In the genomic region with DNA sequence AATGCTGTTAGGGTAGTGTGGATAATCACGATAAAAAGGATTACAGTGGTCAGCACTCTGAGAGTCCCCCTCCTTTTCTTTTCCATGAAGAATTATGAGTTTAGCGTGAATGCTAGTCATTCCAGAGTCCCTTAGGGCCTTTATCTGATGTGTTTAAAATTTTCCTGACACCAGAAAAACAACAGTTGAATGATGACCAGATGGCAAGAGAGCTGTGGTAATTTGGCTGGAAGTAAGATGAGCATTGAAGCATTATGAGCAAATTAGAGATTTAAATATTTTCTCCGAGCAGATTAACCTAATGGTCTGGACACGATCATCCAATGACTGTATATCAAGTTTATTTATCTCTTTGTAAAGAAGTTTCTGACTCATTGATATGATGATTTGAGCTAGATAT, we compare ENCODE assay signal across 28 mouse cellular contexts.
DNase-seq lines count a peak whose midpoint lies in the region; ATAC-seq and TF ChIP-seq lines count a peak whose summit lies in the region.
"Had no signal": no experiment of that assay in that cellular context is flagged by ENCODE, and none has a peak within 500 bp of the region (broad histone marks: within the 10 kb centered on the region; RNA-seq: fewer than 3 reads in every experiment).

No protein-coding gene starts in this region.

- no peak overlapping the region for H3K27ac ChIP-seq in forebrain, embryonic 13.5 days
- no peak overlapping the region for H3K27ac ChIP-seq in forebrain, embryonic 12.5 days
- no peak overlapping the region for H3K27ac ChIP-seq in hindbrain, postnatal 0 days
- no peak overlapping the region for H3K27ac ChIP-seq in hindbrain, embryonic 10.5 days
- no peak overlapping the region for H3K27ac ChIP-seq in midbrain, postnatal 0 days (ENCODE audit: low read depth, low read length)
- H3K27ac ChIP-seq in midbrain, embryonic 16.5 days (ENCODE audit: low read length): no peak overlapping the region
- H3K27ac ChIP-seq: embryonic facial prominence, embryonic 13.5 days; forebrain, embryonic 10.5 days; heart, adult 2 months; limb, embryonic 12.5 days; liver, embryonic 15.5 days; lung, embryonic 15.5 days; neural tube, embryonic 15.5 days; stomach, postnatal 0 days had no signal

- 0 out of 2 replicates have a peak, but pooled peaks have one; percentile 36 for ATAC-seq in forebrain, embryonic 13.5 days
- ATAC-seq in forebrain, embryonic 12.5 days (ENCODE audit: low FRiP score): no peak
- peak; percentile 56 for ATAC-seq in hindbrain, postnatal 0 days
- ATAC-seq in midbrain, postnatal 0 days (ENCODE audit: low FRiP score): no peak
- no peak for ATAC-seq in midbrain, embryonic 16.5 days
- ATAC-seq: intestine, postnatal 0 days; Patski had no signal

- H3K9ac ChIP-seq in forebrain, embryonic 13.5 days: no peak overlapping the region
- no peak overlapping the region for H3K9ac ChIP-seq in forebrain, embryonic 12.5 days
- no peak overlapping the region for H3K9ac ChIP-seq in hindbrain, postnatal 0 days (replicated peaks; ENCODE audit: low read length)
- H3K9ac ChIP-seq in midbrain, postnatal 0 days (replicated peaks; ENCODE audit: low read length, poor library complexity, severe bottlenecking): no peak overlapping the region
- H3K9ac ChIP-seq in midbrain, embryonic 16.5 days (ENCODE audit: low read depth, low read length): no peak overlapping the region
- H3K9ac ChIP-seq: embryonic facial prominence, embryonic 13.5 days; heart, embryonic 12.5 days; limb, embryonic 12.5 days; liver, embryonic 15.5 days; lung, embryonic 15.5 days; neural tube, embryonic 15.5 days had no signal

- peak; percentile 56 for DNase-seq in hindbrain, postnatal 0 days (ENCODE audit: low spot score)
- DNase-seq in hindbrain, embryonic 10.5 days (ENCODE audit: low spot score): no peak
- DNase-seq in midbrain, postnatal 0 days (ENCODE audit: low spot score): peak; percentile 61
- DNase-seq in ovary, adult 18-20 months (ENCODE audit: low spot score): no peak
- DNase-seq: adrenal gland, postnatal 10 days; cerebellum, adult 11 months; cerebellum, adult 9-11 months; heart, adult 2 months; heart, postnatal 4 days; kidney, adult 9 months; kidney, postnatal 10 days; right cerebral cortex, postnatal 4 days; thymus, adult 18-20 months; thymus, postnatal 25 days had no signal

- no peak overlapping the region for H3K4me3 ChIP-seq in forebrain, embryonic 13.5 days
- H3K4me3 ChIP-seq in forebrain, embryonic 12.5 days (replicated peaks): no peak overlapping the region
- H3K4me3 ChIP-seq in hindbrain, postnatal 0 days (ENCODE audit: low read length): no peak overlapping the region
- H3K4me3 ChIP-seq in hindbrain, embryonic 10.5 days: no peak overlapping the region
- H3K4me3 ChIP-seq in midbrain, postnatal 0 days (ENCODE audit: low read depth, low read length): no peak overlapping the region
- H3K4me3 ChIP-seq in midbrain, embryonic 16.5 days (ENCODE audit: low read depth, low read length): no peak overlapping the region
- H3K4me3 ChIP-seq: embryonic facial prominence, embryonic 13.5 days; forebrain, embryonic 10.5 days; heart, adult 2 months; heart, embryonic 12.5 days; limb, embryonic 12.5 days; liver, embryonic 15.5 days; lung, embryonic 15.5 days; neural tube, embryonic 15.5 days had no signal

- no peaks in the 10 kb centered on the region for H3K36me3 ChIP-seq in forebrain, embryonic 13.5 days (ENCODE audit: poor library complexity, severe bottlenecking)
- no peaks in the 10 kb centered on the region for H3K36me3 ChIP-seq in forebrain, embryonic 12.5 days (replicated peaks)
- H3K36me3 ChIP-seq in hindbrain, postnatal 0 days (ENCODE audit: insufficient read depth, low read length): no peaks in the 10 kb centered on the region
- no peaks in the 10 kb centered on the region for H3K36me3 ChIP-seq in hindbrain, embryonic 10.5 days
- H3K36me3 ChIP-seq in midbrain, postnatal 0 days (ENCODE audit: insufficient read depth, low read length): no peaks in the 10 kb centered on the region
- no peaks in the 10 kb centered on the region for H3K36me3 ChIP-seq in midbrain, embryonic 16.5 days (ENCODE audit: control insufficient read depth, insufficient read depth, low read length)
- H3K36me3 ChIP-seq: embryonic facial prominence, embryonic 13.5 days; forebrain, embryonic 10.5 days; G1E; heart, embryonic 12.5 days; limb, embryonic 12.5 days; liver, embryonic 15.5 days; lung, embryonic 15.5 days; neural tube, embryonic 15.5 days had no signal

- WGBS in forebrain, embryonic 13.5 days: 45% methylated on average over 4 of the region's 4 CpGs
- WGBS in forebrain, embryonic 12.5 days: 61% methylated on average over 4 of the region's 4 CpGs
- whole genome bisulfite sequencing in hindbrain, postnatal 0 days: 43% methylated on average over 4 of the region's 4 CpGs
- WGBS in hindbrain, embryonic 10.5 days: 75% methylated on average over 4 of the region's 4 CpGs
- WGBS in midbrain, postnatal 0 days: 43% methylated on average over 4 of the region's 4 CpGs
- 40% methylated on average over 4 of the region's 4 CpGs for WGBS in midbrain, embryonic 16.5 days

- H3K4me1 ChIP-seq in forebrain, embryonic 13.5 days: no peaks in the 10 kb centered on the region
- H3K4me1 ChIP-seq in forebrain, embryonic 12.5 days: no peaks in the 10 kb centered on the region
- no peaks in the 10 kb centered on the region for H3K4me1 ChIP-seq in hindbrain, postnatal 0 days (ENCODE audit: insufficient read depth, low read length)
- no peaks in the 10 kb centered on the region for H3K4me1 ChIP-seq in hindbrain, embryonic 10.5 days (replicated peaks)
- H3K4me1 ChIP-seq in midbrain, postnatal 0 days (ENCODE audit: insufficient read depth, low read length): no peaks in the 10 kb centered on the region
- H3K4me1 ChIP-seq in midbrain, embryonic 16.5 days (ENCODE audit: control insufficient read depth, insufficient read depth, low read length): no peaks in the 10 kb centered on the region
- H3K4me1 ChIP-seq: embryonic facial prominence, embryonic 13.5 days; heart, embryonic 12.5 days; limb, embryonic 12.5 days; liver, embryonic 15.5 days; lung, embryonic 15.5 days; neural tube, embryonic 15.5 days had no signal

- H3K27me3 ChIP-seq in forebrain, embryonic 13.5 days: no peaks in the 10 kb centered on the region
- no peaks in the 10 kb centered on the region for H3K27me3 ChIP-seq in forebrain, embryonic 12.5 days
- H3K27me3 ChIP-seq in hindbrain, postnatal 0 days (ENCODE audit: insufficient read depth, low read length): no peaks in the 10 kb centered on the region
- H3K27me3 ChIP-seq in hindbrain, embryonic 10.5 days (ENCODE audit: insufficient read depth, poor library complexity, severe bottlenecking): no peaks in the 10 kb centered on the region
- H3K27me3 ChIP-seq in midbrain, postnatal 0 days (ENCODE audit: insufficient read depth, low read length): no peaks in the 10 kb centered on the region
- H3K27me3 ChIP-seq in midbrain, embryonic 16.5 days (ENCODE audit: control insufficient read depth, insufficient read depth, low read depth, low read length): no peaks in the 10 kb centered on the region
- H3K27me3 ChIP-seq: embryonic facial prominence, embryonic 13.5 days; heart, embryonic 12.5 days; limb, embryonic 12.5 days; liver, embryonic 15.5 days; lung, embryonic 15.5 days; neural tube, embryonic 15.5 days; Patski had no signal

- TF ChIP-seq CTCF in hindbrain, postnatal 0 days (IDR thresholded peaks at IDR 0.05; ENCODE audit: low read depth): no peak
- TF ChIP-seq CTCF in midbrain, postnatal 0 days (IDR thresholded peaks at IDR 0.05): no peak

- H3K9me3 ChIP-seq in forebrain, embryonic 13.5 days (replicated peaks): 0 out of 2 replicates have a peak, but pooled peaks cover 3% of the 10 kb centered on the region
- no peaks in the 10 kb centered on the region for H3K9me3 ChIP-seq in forebrain, embryonic 12.5 days
- no peaks in the 10 kb centered on the region for H3K9me3 ChIP-seq in hindbrain, postnatal 0 days (ENCODE audit: low read length)
- H3K9me3 ChIP-seq in hindbrain, embryonic 10.5 days: no peaks in the 10 kb centered on the region
- H3K9me3 ChIP-seq in midbrain, postnatal 0 days (ENCODE audit: low read length): no peaks in the 10 kb centered on the region
- no peaks in the 10 kb centered on the region for H3K9me3 ChIP-seq in midbrain, embryonic 16.5 days (replicated peaks; ENCODE audit: control insufficient read depth, low read length, poor library complexity, severe bottlenecking)
- H3K9me3 ChIP-seq: embryonic facial prominence, embryonic 13.5 days; forebrain, embryonic 10.5 days; G1E; heart, embryonic 12.5 days; limb, embryonic 12.5 days; liver, embryonic 15.5 days; neural tube, embryonic 15.5 days had no signal

- H3K4me2 ChIP-seq in forebrain, embryonic 13.5 days: no peak overlapping the region
- H3K4me2 ChIP-seq in forebrain, embryonic 12.5 days: no peak overlapping the region
- no peak overlapping the region for H3K4me2 ChIP-seq in hindbrain, postnatal 0 days (ENCODE audit: low read depth, low read length)
- no peak overlapping the region for H3K4me2 ChIP-seq in midbrain, postnatal 0 days (ENCODE audit: low read depth, low read length, poor library complexity, severe bottlenecking)
- H3K4me2 ChIP-seq in midbrain, embryonic 16.5 days (ENCODE audit: low read length): no peak overlapping the region
- H3K4me2 ChIP-seq: embryonic facial prominence, embryonic 13.5 days; heart, embryonic 12.5 days; limb, embryonic 12.5 days; liver, embryonic 15.5 days; lung, embryonic 15.5 days; neural tube, embryonic 15.5 days had no signal

Comparison
In these comparisons a context has a peak if more than half of its experiments do, and no peak if none do; other contexts are left out.
1. ATAC-seq: peak in forebrain, embryonic 13.5 days (single experiment) and hindbrain, postnatal 0 days (single experiment); none in forebrain, embryonic 12.5 days (single experiment), midbrain, postnatal 0 days (single experiment) and midbrain, embryonic 16.5 days (single experiment).
2. DNase-seq: peak in hindbrain, postnatal 0 days (single experiment) and midbrain, postnatal 0 days (single experiment); none in hindbrain, embryonic 10.5 days (single experiment) and ovary, adult 18-20 months (single experiment).